Mouse (Mus musculus): ENCODE results near the gene Pcdh15.

The Pcdh15 gene

DNA sequence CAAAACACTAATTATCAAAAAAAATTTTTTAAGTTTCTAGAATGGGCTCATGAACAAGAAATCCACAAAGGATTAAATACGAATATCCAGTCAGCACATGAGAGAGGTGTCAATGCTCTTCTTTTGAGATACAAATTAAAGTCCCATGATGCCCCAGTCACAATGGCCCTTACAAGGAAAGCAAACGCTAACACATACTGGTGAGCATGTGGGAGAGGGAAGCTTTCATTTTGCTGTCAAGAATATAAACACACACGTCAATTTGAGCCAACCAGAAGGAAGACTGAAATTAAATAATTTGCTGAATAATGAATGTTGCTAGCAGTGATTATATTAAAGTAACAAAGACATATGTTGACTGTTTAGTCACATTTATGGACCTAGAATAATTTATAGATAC is 1470.5 kb downstream of the Pcdh15 start:
- no peak for DNase-seq (ENCODE audit: low read depth, low spot score)

DNA sequence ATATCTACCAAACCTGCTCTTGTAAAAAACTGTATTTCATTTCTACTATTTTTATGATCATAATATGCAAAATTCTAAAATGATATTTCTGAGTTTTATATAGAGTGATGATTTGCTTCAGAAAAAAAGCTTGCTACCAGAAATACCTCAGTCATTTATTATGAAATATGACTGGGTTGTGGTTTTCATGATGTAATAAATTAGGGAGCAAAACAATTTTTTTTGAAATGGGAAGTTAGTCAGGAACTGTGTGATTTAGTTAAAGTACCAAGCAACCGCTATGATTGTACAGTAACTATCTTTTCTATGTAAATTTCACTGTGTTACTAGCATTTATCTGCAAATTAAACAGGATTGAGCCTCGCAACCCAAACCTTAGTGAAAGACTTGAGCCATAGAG is 1480.8 kb downstream of the Pcdh15 start:
- no peak for DNase-seq (ENCODE audit: low read depth, low spot score)

- DNase-seq (ENCODE audit: low read depth, low spot score), result no peak
Observed at GRCm38 (mm10) chr10:74591799-74592198, 1492.7 kb downstream of the Pcdh15 start.

GRCm38 (mm10) chr10:74607683-74608082 is 1508.5 kb downstream of the Pcdh15 start:
- peak; percentile 10 for DNase-seq (ENCODE audit: low read depth, low spot score)

DNA sequence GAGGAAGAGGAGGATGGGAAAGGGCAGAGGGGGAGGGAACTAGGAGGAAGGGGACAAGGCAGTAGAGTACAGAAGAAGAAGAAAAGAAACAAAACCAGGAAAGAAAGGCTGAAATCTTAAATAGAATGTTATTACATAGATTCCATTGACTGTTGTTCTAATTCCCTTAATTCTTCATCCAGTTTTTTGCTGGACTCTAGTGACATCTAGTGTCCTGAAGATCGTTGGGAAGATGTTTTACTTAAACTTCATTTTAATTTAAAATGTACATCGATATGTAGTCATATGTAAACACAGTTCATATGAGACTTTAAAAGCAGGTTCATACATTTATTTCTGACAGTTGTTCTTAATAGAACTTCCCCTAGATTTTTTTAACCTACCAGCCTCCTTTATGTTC is 1522.7 kb downstream of the Pcdh15 start:
- DNase-seq (ENCODE audit: low read depth, low spot score), result peak; percentile 24

- DNase-seq (ENCODE audit: low read depth, low spot score), result no peak
Observed at GRCm38 (mm10) chr10:74625715-74626114, 1526.6 kb downstream of the Pcdh15 start.

- DNase-seq (ENCODE audit: low read depth, low spot score), result no peak
Observed at GRCm38 (mm10) chr10:74626596-74626995, 1527.5 kb downstream of the Pcdh15 start.

DNA sequence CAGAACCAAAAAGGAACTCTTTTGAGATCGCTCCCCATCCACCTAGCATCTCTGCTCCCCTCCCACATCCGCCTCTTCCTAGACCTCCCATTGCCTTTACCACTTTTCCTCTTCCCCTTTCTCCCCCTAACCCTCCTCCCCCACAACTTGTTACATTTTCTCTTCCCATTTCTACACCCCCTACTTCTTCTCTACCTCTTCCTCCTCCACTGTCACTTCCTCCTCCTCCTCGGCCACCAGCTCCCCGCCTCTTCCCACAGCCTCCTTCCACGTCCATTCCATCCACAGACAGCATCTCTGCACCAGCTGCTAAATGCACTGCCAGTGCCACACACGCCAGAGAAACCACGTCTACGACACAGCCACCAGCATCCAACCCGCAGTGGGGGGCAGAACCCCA is 1532.2 kb downstream of the Pcdh15 start:
- DNase-seq (ENCODE audit: low read depth, low spot score), result no peak

DNA sequence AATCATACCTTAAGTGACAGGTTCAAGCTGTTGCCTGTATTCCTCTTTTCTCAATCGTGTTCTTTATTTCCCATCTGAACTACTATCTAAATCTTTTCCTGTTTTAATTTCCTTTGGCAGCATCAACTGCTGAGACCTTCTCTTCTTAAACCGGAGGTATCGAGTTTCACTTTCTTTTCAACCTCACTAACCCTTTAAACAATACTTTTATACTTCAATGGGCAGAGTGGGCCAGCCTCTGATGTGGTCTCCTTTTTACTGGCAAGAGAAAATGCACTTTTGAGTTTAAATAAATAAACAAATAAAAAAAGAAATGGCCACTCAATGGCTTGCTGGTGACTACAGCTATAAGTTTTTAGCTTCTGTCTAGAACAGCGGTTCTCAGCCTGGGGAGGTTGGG is 1537.9 kb downstream of the Pcdh15 start:
- no peak for DNase-seq (ENCODE audit: low read depth, low spot score)

DNA sequence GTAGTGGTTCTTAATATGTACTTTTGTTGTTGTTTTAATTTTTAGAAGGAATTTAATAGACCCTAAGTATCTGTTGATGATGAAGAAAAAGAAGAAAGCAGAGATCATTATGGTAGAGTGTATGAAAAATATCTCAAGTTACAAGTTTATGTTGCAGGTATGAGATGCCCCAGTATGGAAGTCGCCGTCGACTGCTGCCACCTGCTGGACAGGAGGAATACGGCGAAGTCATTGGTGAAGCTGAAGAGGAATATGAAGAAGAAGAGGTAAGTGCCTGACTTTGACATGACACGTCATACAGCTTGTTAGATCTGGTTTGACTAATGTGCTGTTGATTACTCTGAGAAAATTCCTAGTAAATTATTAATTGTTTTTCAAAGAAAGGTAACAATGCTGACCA is 1543.0 kb downstream of the Pcdh15 start:
- no peak for DNase-seq (ENCODE audit: low read depth, low spot score)

GRCm38 (mm10) chr10:74663171-74663570 is 1564.0 kb downstream of the Pcdh15 start:
- DNase-seq (ENCODE audit: low read depth, low spot score), result no peak

DNA sequence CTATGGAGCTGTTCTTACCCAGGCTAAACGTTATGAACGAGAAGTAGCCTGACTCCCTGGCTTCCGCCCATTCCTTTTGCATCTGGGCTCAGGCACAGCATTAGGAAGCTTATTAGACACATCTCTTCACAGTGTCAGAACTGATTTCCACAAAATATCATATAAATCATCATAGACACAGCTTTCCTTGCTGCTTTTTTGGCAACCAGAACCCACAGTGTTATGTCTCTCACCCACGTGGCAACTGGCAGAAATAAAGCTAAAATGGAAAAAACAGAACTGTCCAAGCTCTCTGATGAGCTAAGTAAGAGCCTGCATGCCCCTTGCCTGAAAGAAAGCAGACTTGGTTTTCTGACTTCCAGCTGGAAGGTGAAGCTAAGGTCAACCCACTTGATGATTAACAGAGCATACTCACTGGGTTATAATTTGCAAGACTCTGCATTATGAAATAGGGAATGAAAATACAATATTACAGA is 1580.9 kb downstream of the Pcdh15 start:
- no peak for DNase-seq (ENCODE audit: low read depth, low spot score)

GRCm38 (mm10) chr10:74680559-74680958 is 1581.4 kb downstream of the Pcdh15 start:
- DNase-seq (ENCODE audit: low read depth, low spot score), result no peak

Data from brain, embryonic 18.5 days (tissue).